ENCODE assay signal across 13 mouse cellular contexts in genomic region chr4:114624114-114624910, GRCm38 (mm10).
A peak's percentile ranks its signal among the peaks of the same experiment; 100 is the strongest.
DNase-seq lines count a peak whose midpoint lies in the region; ATAC-seq and TF ChIP-seq lines count a peak whose summit lies in the region.
"Had no signal": no experiment of that assay in that cellular context is flagged by ENCODE, and none has a peak within 500 bp of the region (broad histone marks: within the 10 kb centered on the region; RNA-seq: fewer than 3 reads in every experiment).

No protein-coding gene starts in this region.

- no peak overlapping the region for H3K4me2 ChIP-seq in forebrain, postnatal 0 days (ENCODE audit: low read depth)
- H3K4me2 ChIP-seq in forebrain, embryonic 14.5 days (ENCODE audit: low read length) = no peak overlapping the region
- H3K4me2 ChIP-seq in midbrain, postnatal 0 days (ENCODE audit: low read depth, low read length, poor library complexity, severe bottlenecking) = no peak overlapping the region
- no peak overlapping the region for H3K4me2 ChIP-seq in limb, embryonic 15.5 days

- H3K27me3 ChIP-seq in forebrain, postnatal 0 days (ENCODE audit: insufficient read depth, low read length) = no peaks in the 10 kb centered on the region
- H3K27me3 ChIP-seq in forebrain, embryonic 14.5 days (replicated peaks; ENCODE audit: control insufficient read depth, insufficient read depth, low read length) = no peaks in the 10 kb centered on the region
- H3K27me3 ChIP-seq in midbrain, embryonic 10.5 days (ENCODE audit: low read depth, poor library complexity, severe bottlenecking) = no peaks in the 10 kb centered on the region
- no peaks in the 10 kb centered on the region for H3K27me3 ChIP-seq in midbrain, postnatal 0 days (ENCODE audit: insufficient read depth, low read length)
- H3K27me3 ChIP-seq in limb, embryonic 15.5 days = peaks cover 7% of the 10 kb centered on the region; the same call in 1 of the 2 replicates

- TF ChIP-seq CTCF in forebrain, postnatal 0 days (IDR thresholded peaks at IDR 0.05; ENCODE audit: low read depth) = no peak
- TF ChIP-seq CTCF in midbrain, postnatal 0 days (IDR thresholded peaks at IDR 0.05) = no peak

- no peak overlapping the region for H3K9ac ChIP-seq in forebrain, postnatal 0 days
- H3K9ac ChIP-seq in forebrain, embryonic 14.5 days (ENCODE audit: low read length) = no peak overlapping the region
- no peak overlapping the region for H3K9ac ChIP-seq in midbrain, postnatal 0 days (replicated peaks; ENCODE audit: low read length, poor library complexity, severe bottlenecking)
- H3K9ac ChIP-seq in limb, embryonic 15.5 days = no peak overlapping the region

- DNase-seq in forebrain, postnatal 0 days = no peak
- no peak for DNase-seq in forebrain, embryonic 14.5 days (ENCODE audit: low spot score)
- DNase-seq in midbrain, embryonic 10.5 days (ENCODE audit: low spot score) = no peak
- no peak for DNase-seq in midbrain, postnatal 0 days (ENCODE audit: low spot score)
- no peak for DNase-seq in cerebellum, adult 11-12 months
- DNase-seq in B cell, adult 2 months = no peak
- no peak for DNase-seq in layer of hippocampus, postnatal 10 days (ENCODE audit: low spot score in 2 of 2)
- DNase-seq: cerebellum, adult 9-10 months; gastrocnemius, adult 2 months; spleen, adult 18-20 months had no signal

- H3K36me3 ChIP-seq in forebrain, postnatal 0 days (ENCODE audit: insufficient read depth) = no peaks in the 10 kb centered on the region
- no peaks in the 10 kb centered on the region for H3K36me3 ChIP-seq in forebrain, embryonic 14.5 days (ENCODE audit: control insufficient read depth, insufficient read depth, low read length)
- H3K36me3 ChIP-seq in midbrain, embryonic 10.5 days = no peaks in the 10 kb centered on the region
- no peaks in the 10 kb centered on the region for H3K36me3 ChIP-seq in midbrain, postnatal 0 days (ENCODE audit: insufficient read depth, low read length)
- no peaks in the 10 kb centered on the region for H3K36me3 ChIP-seq in limb, embryonic 15.5 days
- H3K36me3 ChIP-seq: G1E; heart, embryonic 10.5 days had no signal

- ATAC-seq in forebrain, postnatal 0 days = 0 out of 2 replicates have a peak, but pooled peaks have one; percentile 16
- ATAC-seq in forebrain, embryonic 14.5 days = no peak
- no peak for ATAC-seq in midbrain, postnatal 0 days (ENCODE audit: low FRiP score)
- ATAC-seq in limb, embryonic 15.5 days (ENCODE audit: insufficient number of reproducible peaks, low FRiP score, low TSS enrichment, low read depth) = no peak

- H3K4me1 ChIP-seq in forebrain, postnatal 0 days (ENCODE audit: insufficient read depth) = no peaks in the 10 kb centered on the region
- no peaks in the 10 kb centered on the region for H3K4me1 ChIP-seq in forebrain, embryonic 14.5 days (ENCODE audit: control insufficient read depth, insufficient read depth, low read length)
- peaks cover 25% of the 10 kb centered on the region for H3K4me1 ChIP-seq in midbrain, embryonic 10.5 days
- H3K4me1 ChIP-seq in midbrain, postnatal 0 days (ENCODE audit: insufficient read depth, low read length) = no peaks in the 10 kb centered on the region
- H3K4me1 ChIP-seq in limb, embryonic 15.5 days = peaks cover 28% of the 10 kb centered on the region

- H3K9me3 ChIP-seq in forebrain, postnatal 0 days (ENCODE audit: low read length) = no peaks in the 10 kb centered on the region
- H3K9me3 ChIP-seq in forebrain, embryonic 14.5 days (replicated peaks; ENCODE audit: control insufficient read depth, low read length) = no peaks in the 10 kb centered on the region
- H3K9me3 ChIP-seq in midbrain, embryonic 10.5 days (replicated peaks) = no peaks in the 10 kb centered on the region
- H3K9me3 ChIP-seq in midbrain, postnatal 0 days (ENCODE audit: low read length) = no peaks in the 10 kb centered on the region
- no peaks in the 10 kb centered on the region for H3K9me3 ChIP-seq in limb, embryonic 15.5 days
- H3K9me3 ChIP-seq: heart, embryonic 10.5 days had no signal

- H3K27ac ChIP-seq in forebrain, postnatal 0 days (ENCODE audit: low read depth, low read length) = no peak overlapping the region
- H3K27ac ChIP-seq in forebrain, embryonic 14.5 days (ENCODE audit: low read depth, low read length) = no peak overlapping the region
- H3K27ac ChIP-seq in midbrain, embryonic 10.5 days (replicated peaks) = peak overlapping the region; percentile 13; the same call in 1 of the 2 replicates
- no peak overlapping the region for H3K27ac ChIP-seq in midbrain, postnatal 0 days (ENCODE audit: low read depth, low read length)
- peak overlapping the region; percentile 61 for H3K27ac ChIP-seq in limb, embryonic 15.5 days
- H3K27ac ChIP-seq: gastrocnemius, adult 2 months; heart, embryonic 10.5 days had no signal

- 64% methylated on average over 3 of the region's 3 CpGs for WGBS in forebrain, postnatal 0 days
- WGBS in forebrain, embryonic 14.5 days = 66% methylated on average over 3 of the region's 3 CpGs
- 47% methylated on average over 3 of the region's 3 CpGs for WGBS in midbrain, embryonic 10.5 days
- 69% methylated on average over 3 of the region's 3 CpGs for WGBS in midbrain, postnatal 0 days
- 26% methylated on average over 3 of the region's 3 CpGs for WGBS in limb, embryonic 15.5 days

- no peak overlapping the region for H3K4me3 ChIP-seq in forebrain, postnatal 0 days (ENCODE audit: low read depth, low read length)
- no peak overlapping the region for H3K4me3 ChIP-seq in forebrain, embryonic 14.5 days (ENCODE audit: low read depth, low read length)
- H3K4me3 ChIP-seq in midbrain, embryonic 10.5 days = no peak overlapping the region
- H3K4me3 ChIP-seq in midbrain, postnatal 0 days (ENCODE audit: low read depth, low read length) = no peak overlapping the region
- H3K4me3 ChIP-seq in limb, embryonic 15.5 days = no peak overlapping the region
- H3K4me3 ChIP-seq: gastrocnemius, adult 2 months; heart, embryonic 10.5 days had no signal

Comparison
In these comparisons a context has a peak if more than half of its experiments do, and no peak if none do; other contexts are left out.
1. H3K27ac ChIP-seq: peak in midbrain, embryonic 10.5 days (single experiment) and limb, embryonic 15.5 days (single experiment); none in forebrain, postnatal 0 days (single experiment), forebrain, embryonic 14.5 days (single experiment) and midbrain, postnatal 0 days (single experiment).